Mouse (Mus musculus): ENCODE data around the gene Ankrd44. TPM values are rescaled to one million over a fixed set of nuclear protein-coding genes. Genes with fewer than 3 reads are reported as not detected.

The Ankrd44 gene
- total and polyA plus RNA-seq, 3 experiments = 0.10 to 2.6 (median 1.5) TPM

DNA sequence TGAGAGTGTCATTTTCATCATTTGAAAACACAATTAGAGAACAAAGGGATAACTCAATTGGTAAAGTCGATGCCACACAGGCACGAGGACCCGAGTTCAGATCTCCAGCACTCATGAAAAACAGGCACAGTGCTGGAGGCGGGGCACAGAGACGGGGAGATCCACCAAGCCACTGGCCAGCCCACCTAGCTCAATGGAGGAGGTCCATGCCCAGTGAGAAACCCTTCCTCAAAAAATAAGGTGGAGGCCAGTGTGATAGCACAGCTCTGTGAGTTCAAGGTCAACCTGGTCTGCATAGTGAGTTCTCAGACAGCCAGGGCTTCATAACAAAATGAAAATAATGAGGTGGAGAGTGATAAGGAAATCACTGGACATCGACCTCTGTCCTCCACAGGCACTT is 93.0 kb downstream of the Ankrd44 start:
- Histone ChIP-seq H3K9me3 (replicated peaks) (no peaks in the 10 kb centered on the region), H3K27me3 (ENCODE audit: insufficient read depth, low read length) (peaks cover 6% of the 10 kb centered on the region), H3K4me1 (ENCODE audit: insufficient read depth, low read depth, low read length) (no peaks in the 10 kb centered on the region), H3K36me3 (replicated peaks) (no peaks in the 10 kb centered on the region), H3K4me3 (ENCODE audit: low read depth, low read length) (no peak overlapping the region)
- DNase-seq (ENCODE audit: low spot score) = no peak
- no peak for ATAC-seq (ENCODE audit: extremely low read depth, insufficient number of reproducible peaks, low FRiP score, poor library complexity, severe bottlenecking)
- TF ChIP-seq POLR2AphosphoS5 (IDR thresholded peaks at IDR 0.05; ENCODE audit: insufficient replicate concordance, low read depth, low read length) = no peak
- TF ChIP-seq GATA2 (IDR thresholded peaks at IDR 0.05; ENCODE audit: borderline replicate concordance, low read depth, low read length) = no peak
- no peak for TF ChIP-seq CTCF (IDR thresholded peaks at IDR 0.05; ENCODE audit: low read depth, low read length)
- TF ChIP-seq TAL1 (conservative IDR thresholded peaks at IDR 0.05; ENCODE audit: low read depth, low read length) = no peak
- TF ChIP-seq GATA1 (IDR thresholded peaks at IDR 0.05; ENCODE audit: borderline replicate concordance, low read length) = no peak

DNA sequence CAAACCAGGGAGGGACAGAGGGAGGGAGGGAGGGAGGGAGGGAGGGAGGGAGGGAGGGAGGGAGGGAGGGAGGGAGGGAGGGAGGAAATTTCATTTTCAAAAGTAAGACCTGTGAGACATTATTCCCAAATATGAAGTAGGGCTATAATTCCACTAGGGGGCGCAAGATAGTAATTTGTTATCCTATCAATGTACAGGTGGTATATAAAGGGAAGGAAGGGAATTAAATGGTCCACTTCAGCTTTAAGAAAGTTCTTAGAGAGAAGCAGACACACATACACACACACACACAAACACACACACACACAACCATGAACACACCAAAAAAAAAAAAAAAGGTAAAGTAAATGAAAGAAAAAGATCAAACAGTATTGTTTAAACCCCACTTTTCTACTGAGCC is 93.4 kb downstream of the Ankrd44 start:
- no peak overlapping the region for H3K4me3 ChIP-seq (ENCODE audit: low read depth, low read length)
- peaks cover 6% of the 10 kb centered on the region for H3K27me3 ChIP-seq (ENCODE audit: insufficient read depth, low read length)
- H3K36me3 ChIP-seq (replicated peaks) = no peaks in the 10 kb centered on the region
- ATAC-seq (ENCODE audit: extremely low read depth, insufficient number of reproducible peaks, low FRiP score, poor library complexity, severe bottlenecking) (0 out of 2 replicates have a peak, but pooled peaks have one; percentile 54), DNase-seq (ENCODE audit: low spot score) (peak; percentile 50)
- H3K9me3 ChIP-seq (replicated peaks) = no peaks in the 10 kb centered on the region
- H3K4me1 ChIP-seq (ENCODE audit: insufficient read depth, low read depth, low read length) = no peaks in the 10 kb centered on the region
- TF ChIP-seq CTCF (IDR thresholded peaks at IDR 0.05; ENCODE audit: low read depth, low read length) (peak; percentile 5; the same call in 1 of the 2 replicates), POLR2AphosphoS5 (IDR thresholded peaks at IDR 0.05; ENCODE audit: insufficient replicate concordance, low read depth, low read length) (no peak)

DNA sequence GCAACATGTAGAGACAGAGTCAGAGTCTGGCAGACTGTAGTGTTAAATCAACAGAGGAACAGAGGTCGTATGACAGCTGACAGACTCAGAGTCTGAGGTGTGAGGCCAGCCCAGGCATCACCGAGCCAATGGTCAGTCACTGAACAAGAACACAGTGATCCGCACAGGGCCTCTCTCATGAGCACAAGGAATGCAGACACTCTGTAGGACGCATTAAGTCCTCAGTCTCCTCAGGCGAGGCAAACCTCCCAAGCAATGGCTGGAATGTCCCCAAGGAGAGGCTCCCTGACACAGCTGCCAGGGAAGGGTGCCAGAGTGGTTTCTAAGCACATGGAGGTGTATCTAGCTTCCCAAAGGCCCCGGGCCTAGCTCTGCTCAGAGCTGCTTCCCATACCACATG is 96.0 kb downstream of the Ankrd44 start:
- peaks cover 6% of the 10 kb centered on the region for H3K27me3 ChIP-seq (ENCODE audit: insufficient read depth, low read length)
- no peaks in the 10 kb centered on the region for H3K36me3 ChIP-seq (replicated peaks)
- H3K4me1 ChIP-seq (ENCODE audit: insufficient read depth, low read depth, low read length) = no peaks in the 10 kb centered on the region
- DNase-seq (ENCODE audit: low spot score) (no peak), ATAC-seq (ENCODE audit: extremely low read depth, insufficient number of reproducible peaks, low FRiP score, poor library complexity, severe bottlenecking) (no peak)
- H3K4me3 ChIP-seq (ENCODE audit: low read depth, low read length) = no peak overlapping the region
- TF ChIP-seq TAL1 (conservative IDR thresholded peaks at IDR 0.05; ENCODE audit: low read depth, low read length) = no peak
- TF ChIP-seq POLR2AphosphoS5 (IDR thresholded peaks at IDR 0.05; ENCODE audit: insufficient replicate concordance, low read depth, low read length) = no peak
- H3K9me3 ChIP-seq (replicated peaks) = no peaks in the 10 kb centered on the region

DNA sequence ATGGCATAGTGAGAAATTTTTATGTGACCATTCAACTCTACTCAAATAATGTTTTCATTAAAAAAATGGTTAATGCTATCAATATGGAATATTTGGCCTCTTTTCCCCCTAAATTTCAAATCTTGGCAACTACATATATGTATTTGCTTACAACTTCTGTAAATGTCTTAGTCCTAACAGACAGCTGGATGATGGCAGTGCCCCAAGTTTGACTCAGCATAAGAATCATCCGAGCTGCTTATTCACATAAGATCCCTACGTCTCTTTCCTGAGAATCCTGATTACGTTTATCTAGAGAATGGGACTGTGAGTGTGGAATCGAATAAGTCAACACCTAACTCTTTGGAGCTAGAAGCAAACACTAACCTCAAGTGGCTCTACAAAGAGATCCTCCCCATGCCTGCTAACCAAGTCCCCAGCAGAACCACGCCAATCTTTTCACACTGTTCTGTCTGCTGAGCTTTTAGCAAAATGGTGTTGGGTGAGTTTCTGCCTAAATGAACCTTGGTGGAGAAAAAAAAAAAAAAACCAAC is 96.4 kb downstream of the Ankrd44 start:
- no peaks in the 10 kb centered on the region for H3K9me3 ChIP-seq (replicated peaks)
- no peak for ATAC-seq (ENCODE audit: extremely low read depth, insufficient number of reproducible peaks, low FRiP score, poor library complexity, severe bottlenecking)
- no peaks in the 10 kb centered on the region for H3K4me1 ChIP-seq (ENCODE audit: insufficient read depth, low read depth, low read length)
- TF ChIP-seq POLR2AphosphoS5 (IDR thresholded peaks at IDR 0.05; ENCODE audit: insufficient replicate concordance, low read depth, low read length) (no peak), GATA2 (IDR thresholded peaks at IDR 0.05; ENCODE audit: borderline replicate concordance, low read depth, low read length) (no peak), CTCF (IDR thresholded peaks at IDR 0.05; ENCODE audit: low read depth, low read length) (no peak), GATA1 (IDR thresholded peaks at IDR 0.05; ENCODE audit: borderline replicate concordance, low read length) (no peak), TAL1 (conservative IDR thresholded peaks at IDR 0.05; ENCODE audit: low read depth, low read length) (no peak)
- no peak overlapping the region for H3K4me3 ChIP-seq (ENCODE audit: low read depth, low read length)
- H3K27me3 ChIP-seq (ENCODE audit: insufficient read depth, low read length) = peaks cover 6% of the 10 kb centered on the region
- DNase-seq (ENCODE audit: low spot score) = no peak
- no peaks in the 10 kb centered on the region for H3K36me3 ChIP-seq (replicated peaks)

DNA sequence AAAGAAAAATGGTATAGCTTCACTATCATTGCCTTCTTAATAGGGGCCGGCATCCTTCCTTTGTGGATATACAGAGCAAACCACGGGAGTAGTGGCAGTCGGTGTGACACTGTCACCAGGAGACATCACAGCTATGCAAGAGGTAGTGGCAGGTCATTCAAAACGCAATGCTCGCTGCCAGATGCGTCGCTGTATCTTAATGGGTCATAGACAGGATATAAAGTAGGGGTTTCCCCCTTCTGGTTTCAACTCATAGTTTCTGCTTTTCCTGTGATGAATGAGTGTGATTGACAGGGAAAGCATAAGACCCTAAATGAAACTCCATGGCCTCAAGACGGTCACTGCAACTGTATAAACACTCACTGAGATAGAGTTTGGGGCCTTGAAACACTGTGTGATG is 98.4 kb downstream of the Ankrd44 start:
- peaks cover 6% of the 10 kb centered on the region for H3K27me3 ChIP-seq (ENCODE audit: insufficient read depth, low read length)
- H3K4me3 ChIP-seq (ENCODE audit: low read depth, low read length) = no peak overlapping the region
- no peak for TF ChIP-seq GATA2 (IDR thresholded peaks at IDR 0.05; ENCODE audit: borderline replicate concordance, low read depth, low read length)
- no peak for TF ChIP-seq CTCF (IDR thresholded peaks at IDR 0.05; ENCODE audit: low read depth, low read length)
- TF ChIP-seq TAL1 (conservative IDR thresholded peaks at IDR 0.05; ENCODE audit: low read depth, low read length) = no peak
- no peak for TF ChIP-seq GATA1 (IDR thresholded peaks at IDR 0.05; ENCODE audit: borderline replicate concordance, low read length)
- no peak for TF ChIP-seq POLR2AphosphoS5 (IDR thresholded peaks at IDR 0.05; ENCODE audit: insufficient replicate concordance, low read depth, low read length)
- H3K36me3 ChIP-seq (replicated peaks) = no peaks in the 10 kb centered on the region
- H3K9me3 ChIP-seq (replicated peaks) = no peaks in the 10 kb centered on the region
- no peak for DNase-seq (ENCODE audit: low spot score)
- no peaks in the 10 kb centered on the region for H3K4me1 ChIP-seq (ENCODE audit: insufficient read depth, low read depth, low read length)
- ATAC-seq (ENCODE audit: extremely low read depth, insufficient number of reproducible peaks, low FRiP score, poor library complexity, severe bottlenecking) = no peak

DNA sequence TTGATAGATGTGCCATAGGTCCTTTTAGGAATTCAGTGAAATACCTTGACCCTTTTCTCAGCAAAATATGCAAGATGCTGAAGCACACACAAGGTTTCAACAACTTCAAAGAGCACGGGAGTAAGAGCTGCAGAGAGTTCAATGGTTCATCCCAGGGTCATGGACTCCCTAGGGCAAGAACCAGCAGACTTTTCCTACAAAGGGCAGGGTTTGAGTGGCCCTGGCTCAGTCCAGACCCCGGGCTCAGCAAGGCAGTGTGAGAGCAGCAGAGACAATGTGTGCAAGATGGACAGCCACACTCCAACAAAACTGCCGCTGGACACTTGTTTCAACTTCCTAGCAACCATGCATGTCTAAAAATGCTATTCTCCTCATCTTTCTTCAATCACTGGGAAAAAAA is 98.8 kb downstream of the Ankrd44 start:
- H3K4me3 ChIP-seq (ENCODE audit: low read depth, low read length) = no peak overlapping the region
- ATAC-seq (ENCODE audit: extremely low read depth, insufficient number of reproducible peaks, low FRiP score, poor library complexity, severe bottlenecking) (no peak), DNase-seq (ENCODE audit: low spot score) (no peak)
- H3K9me3 ChIP-seq (replicated peaks) = no peaks in the 10 kb centered on the region
- TF ChIP-seq POLR2AphosphoS5 (IDR thresholded peaks at IDR 0.05; ENCODE audit: insufficient replicate concordance, low read depth, low read length) (no peak), TAL1 (conservative IDR thresholded peaks at IDR 0.05; ENCODE audit: low read depth, low read length) (no peak), GATA2 (IDR thresholded peaks at IDR 0.05; ENCODE audit: borderline replicate concordance, low read depth, low read length) (no peak), CTCF (IDR thresholded peaks at IDR 0.05; ENCODE audit: low read depth, low read length) (no peak), GATA1 (IDR thresholded peaks at IDR 0.05; ENCODE audit: borderline replicate concordance, low read length) (no peak)
- H3K4me1 ChIP-seq (ENCODE audit: insufficient read depth, low read depth, low read length) = no peaks in the 10 kb centered on the region
- no peaks in the 10 kb centered on the region for H3K36me3 ChIP-seq (replicated peaks)
- peaks cover 6% of the 10 kb centered on the region for H3K27me3 ChIP-seq (ENCODE audit: insufficient read depth, low read length)

Data from G1E (cell line).